Mouse (Mus musculus): ENCODE data around the gene Itpkc. TPM values are rescaled to one million over a fixed set of nuclear protein-coding genes. Genes with fewer than 3 reads are reported as not detected.

The Itpkc gene
- polyA plus RNA-seq, 1 experiment from 2014 or later, result 5.9 TPM

GRCm38 (mm10) chr7:27218586-27218985 is 9.9 kb downstream of the Itpkc start:
- Histone ChIP-seq H3K27ac (ENCODE audit: low read depth) (no peak overlapping the region), H3K4me3 (ENCODE audit: low read depth, low read length) (no peak overlapping the region), H3K9me3 (ENCODE audit: low read depth, low read length) (no peaks in the 10 kb centered on the region), H3K9ac (no peak overlapping the region), H3K4me1 (ENCODE audit: insufficient read depth) (no peaks in the 10 kb centered on the region), H3K36me3 (ENCODE audit: insufficient read depth) (peaks cover 55% of the 10 kb centered on the region), H3K4me2 (no peak overlapping the region), H3K27me3 (ENCODE audit: insufficient read depth, low read length) (no peaks in the 10 kb centered on the region)
- ATAC-seq (ENCODE audit: insufficient read depth), result no peak
- no peak for TF ChIP-seq CTCF (IDR thresholded peaks at IDR 0.05; ENCODE audit: low read depth)
- DNase-seq, result no peak
- 88% methylated on average over 7 of the region's 7 CpGs for WGBS

- Histone ChIP-seq H3K27ac (ENCODE audit: low read depth) (no peak overlapping the region), H3K4me1 (ENCODE audit: insufficient read depth) (no peaks in the 10 kb centered on the region), H3K36me3 (ENCODE audit: insufficient read depth) (peaks cover 72% of the 10 kb centered on the region), H3K9ac (no peak overlapping the region), H3K27me3 (ENCODE audit: insufficient read depth, low read length) (no peaks in the 10 kb centered on the region), H3K4me2 (no peak overlapping the region), H3K4me3 (ENCODE audit: low read depth, low read length) (no peak overlapping the region), H3K9me3 (ENCODE audit: low read depth, low read length) (no peaks in the 10 kb centered on the region)
- no peak for TF ChIP-seq CTCF (IDR thresholded peaks at IDR 0.05; ENCODE audit: low read depth)
- no peak for DNase-seq
- 79% methylated on average over 2 of the region's 2 CpGs for WGBS
- ATAC-seq (ENCODE audit: insufficient read depth), result no peak
Measured at GRCm38 (mm10) chr7:27212626-27213025, 15.8 kb downstream of the Itpkc start.

- no peak for TF ChIP-seq CTCF (IDR thresholded peaks at IDR 0.05; ENCODE audit: low read depth)
- Histone ChIP-seq H3K9ac (no peak overlapping the region), H3K27me3 (ENCODE audit: insufficient read depth, low read length) (no peaks in the 10 kb centered on the region), H3K4me3 (ENCODE audit: low read depth, low read length) (no peak overlapping the region), H3K36me3 (ENCODE audit: insufficient read depth) (peaks cover 37% of the 10 kb centered on the region), H3K4me2 (no peak overlapping the region), H3K27ac (ENCODE audit: low read depth) (no peak overlapping the region), H3K9me3 (ENCODE audit: low read depth, low read length) (no peaks in the 10 kb centered on the region), H3K4me1 (ENCODE audit: insufficient read depth) (no peaks in the 10 kb centered on the region)
- no peak for ATAC-seq (ENCODE audit: insufficient read depth)
- 90% methylated on average over 8 of the region's 8 CpGs for WGBS
- DNase-seq, result no peak
Measured at GRCm38 (mm10) chr7:27203730-27204449, 24.6 kb downstream of the Itpkc start.

GRCm38 (mm10) chr7:27198779-27199178 is 29.7 kb downstream of the Itpkc start:
- H3K4me1 ChIP-seq (ENCODE audit: insufficient read depth), result peaks cover 5% of the 10 kb centered on the region
- no peak for TF ChIP-seq CTCF (IDR thresholded peaks at IDR 0.05; ENCODE audit: low read depth)
- no peaks in the 10 kb centered on the region for H3K9me3 ChIP-seq (ENCODE audit: low read depth, low read length)
- no peaks in the 10 kb centered on the region for H3K27me3 ChIP-seq (ENCODE audit: insufficient read depth, low read length)
- ATAC-seq (ENCODE audit: insufficient read depth) (no peak), DNase-seq (no peak)
- no peak overlapping the region for H3K4me3 ChIP-seq (ENCODE audit: low read depth, low read length)
- peaks cover 38% of the 10 kb centered on the region for H3K36me3 ChIP-seq (ENCODE audit: insufficient read depth)
- no peak overlapping the region for H3K4me2 ChIP-seq
- 89% methylated on average over 8 of the region's 8 CpGs for WGBS
- no peak overlapping the region for H3K9ac ChIP-seq
- no peak overlapping the region for H3K27ac ChIP-seq (ENCODE audit: low read depth)

- Histone ChIP-seq H3K4me2 (no peak overlapping the region), H3K9me3 (ENCODE audit: low read depth, low read length) (no peaks in the 10 kb centered on the region), H3K4me3 (ENCODE audit: low read depth, low read length) (no peak overlapping the region), H3K4me1 (ENCODE audit: insufficient read depth) (peaks cover 5% of the 10 kb centered on the region), H3K9ac (no peak overlapping the region), H3K36me3 (ENCODE audit: insufficient read depth) (peaks cover 42% of the 10 kb centered on the region), H3K27me3 (ENCODE audit: insufficient read depth, low read length) (no peaks in the 10 kb centered on the region), H3K27ac (ENCODE audit: low read depth) (no peak overlapping the region)
- no peak for TF ChIP-seq CTCF (IDR thresholded peaks at IDR 0.05; ENCODE audit: low read depth)
- DNase-seq (no peak), ATAC-seq (ENCODE audit: insufficient read depth) (no peak)
Measured at GRCm38 (mm10) chr7:27198355-27198754, 30.1 kb downstream of the Itpkc start.

- no peaks in the 10 kb centered on the region for H3K9me3 ChIP-seq (ENCODE audit: low read depth, low read length)
- TF ChIP-seq CTCF (IDR thresholded peaks at IDR 0.05; ENCODE audit: low read depth), result no peak
- no peak overlapping the region for H3K4me2 ChIP-seq
- H3K4me1 ChIP-seq (ENCODE audit: insufficient read depth), result peaks cover 5% of the 10 kb centered on the region
- H3K4me3 ChIP-seq (ENCODE audit: low read depth, low read length), result no peak overlapping the region
- ATAC-seq (ENCODE audit: insufficient read depth), result no peak
- no peak for DNase-seq
- H3K27me3 ChIP-seq (ENCODE audit: insufficient read depth, low read length), result no peaks in the 10 kb centered on the region
- H3K27ac ChIP-seq (ENCODE audit: low read depth), result no peak overlapping the region
- 90% methylated on average over 8 of the region's 8 CpGs for WGBS
- H3K9ac ChIP-seq, result no peak overlapping the region
- H3K36me3 ChIP-seq (ENCODE audit: insufficient read depth), result peaks cover 42% of the 10 kb centered on the region
Measured at GRCm38 (mm10) chr7:27197634-27198033, 30.8 kb downstream of the Itpkc start.

GRCm38 (mm10) chr7:27197136-27197535 is 31.3 kb downstream of the Itpkc start:
- no peak for DNase-seq
- no peak overlapping the region for H3K4me2 ChIP-seq
- H3K27me3 ChIP-seq (ENCODE audit: insufficient read depth, low read length), result no peaks in the 10 kb centered on the region
- TF ChIP-seq CTCF (IDR thresholded peaks at IDR 0.05; ENCODE audit: low read depth), result no peak
- WGBS, result 87% methylated on average over 3 of the region's 3 CpGs
- no peak overlapping the region for H3K9ac ChIP-seq
- H3K9me3 ChIP-seq (ENCODE audit: low read depth, low read length), result no peaks in the 10 kb centered on the region
- H3K36me3 ChIP-seq (ENCODE audit: insufficient read depth), result peaks cover 42% of the 10 kb centered on the region
- no peak for ATAC-seq (ENCODE audit: insufficient read depth)
- H3K4me3 ChIP-seq (ENCODE audit: low read depth, low read length), result no peak overlapping the region
- H3K4me1 ChIP-seq (ENCODE audit: insufficient read depth), result peaks cover 5% of the 10 kb centered on the region
- H3K27ac ChIP-seq (ENCODE audit: low read depth), result no peak overlapping the region

Data from lung, embryonic 14.5 days (tissue).